Mouse (Mus musculus) heart, adult 11 months (tissue): ENCODE measurements around the gene Lin7c.

Experiments
- DNase-seq: peaks from one replicate; pipeline ENCODE4 v3.0.0; 2022

The Lin7c gene

GRCm38 (mm10) chr2:109917496-109918413, 27.1 kb downstream of the Lin7c start, which contains the start of gene Lgr4:
Gene Lgr4 (plus strand): TSS chr2:109917647.
- DNase-seq, result peak; percentile 100

GRCm38 (mm10) chr2:109918592-109919262, 28.1 kb downstream of the Lin7c start:
- peak; percentile 91 for DNase-seq

- DNase-seq, result no peak
Measured at GRCm38 (mm10) chr2:109920471-109920870, 29.8 kb downstream of the Lin7c start.

GRCm38 (mm10) chr2:109921298-109922035, 30.8 kb downstream of the Lin7c start:
- no peak for DNase-seq

- no peak for DNase-seq
Measured at GRCm38 (mm10) chr2:109922306-109922705, 31.7 kb downstream of the Lin7c start.

- DNase-seq, result no peak
Measured at GRCm38 (mm10) chr2:109923031-109923430, 32.4 kb downstream of the Lin7c start.

GRCm38 (mm10) chr2:109923945-109924344, 33.3 kb downstream of the Lin7c start:
- DNase-seq, result peak; percentile 28

- DNase-seq, result peak; percentile 30
Measured at GRCm38 (mm10) chr2:109926984-109927383, 36.3 kb downstream of the Lin7c start.

- DNase-seq, result peak; percentile 61
Measured at GRCm38 (mm10) chr2:109927446-109927845, 36.8 kb downstream of the Lin7c start.

- peak; percentile 40 for DNase-seq
Measured at GRCm38 (mm10) chr2:109927876-109928275, 37.2 kb downstream of the Lin7c start.

- peak; percentile 17 for DNase-seq
Measured at GRCm38 (mm10) chr2:109928791-109929190, 38.1 kb downstream of the Lin7c start.

- DNase-seq, result peak; percentile 25
Measured at GRCm38 (mm10) chr2:109929256-109929655, 38.6 kb downstream of the Lin7c start.

- DNase-seq, result peak; percentile 73
Measured at GRCm38 (mm10) chr2:109930366-109930765, 39.7 kb downstream of the Lin7c start.

- DNase-seq, result peak; percentile 57
Measured at GRCm38 (mm10) chr2:109930771-109931170, 40.1 kb downstream of the Lin7c start.

- DNase-seq, result peak; percentile 66
Measured at GRCm38 (mm10) chr2:109931978-109932780, 41.5 kb downstream of the Lin7c start.

- DNase-seq, result peak; percentile 72
Measured at GRCm38 (mm10) chr2:109933151-109933550, 42.5 kb downstream of the Lin7c start.

GRCm38 (mm10) chr2:109934086-109934485, 43.4 kb downstream of the Lin7c start:
- peak; percentile 63 for DNase-seq

GRCm38 (mm10) chr2:109935194-109935593, 44.5 kb downstream of the Lin7c start:
- peak; percentile 9 for DNase-seq

- DNase-seq, result peak; percentile 74
Measured at GRCm38 (mm10) chr2:109935754-109936409, 45.2 kb downstream of the Lin7c start.

GRCm38 (mm10) chr2:109936410-109936755, 45.7 kb downstream of the Lin7c start:
- no peak for DNase-seq

GRCm38 (mm10) chr2:109941973-109942444, 51.4 kb downstream of the Lin7c start:
- DNase-seq, result peak; percentile 88
